Mouse (Mus musculus) embryonic facial prominence, embryonic 12.5 days (tissue): Measurements from ENCODE around the gene Hoxc11. TPM values are rescaled to one million over a fixed set of nuclear protein-coding genes. Genes with fewer than 3 reads are reported as not detected.

Experiments used
- ATAC-seq: fragments of 200-750 bp; cut with Nextera tagmentation; 2 replicates; pipeline ENCODE4 v1.8.0; 2017; ENCODE audit not compliant: insufficient number of reproducible peaks, insufficient read depth, low FRiP score, low TSS enrichment
- H3K27ac ChIP-seq: fragments of 300-500 bp; sonication (generic); 2 replicates; pipeline ENCODE4 v1.5.1; 2016; ENCODE audit warnings: mild to moderate bottlenecking
- H3K27me3 ChIP-seq: fragments of 300-500 bp; sonication (generic); 2 replicates; pipeline ENCODE4 v1.6.1; 2016; ENCODE audit warnings: mild to moderate bottlenecking, moderate library complexity
- H3K36me3 ChIP-seq: fragments of 300-500 bp; sonication (generic); 2 replicates; pipeline ENCODE4 v1.6.1; 2016; ENCODE audit warnings: mild to moderate bottlenecking
- H3K4me1 ChIP-seq: fragments of 300-500 bp; sonication (generic); 2 replicates; pipeline ENCODE4 v1.6.1; 2016
- H3K4me2 ChIP-seq: fragments of 300-500 bp; sonication (generic); replicated peaks from 2 replicates; pipeline ENCODE4 v1.6.1; 2016; ENCODE audit warnings: mild to moderate bottlenecking, moderate library complexity
- H3K4me3 ChIP-seq: fragments of 300-500 bp; sonication (generic); 2 replicates; pipeline ENCODE4 v1.5.1; 2016; ENCODE audit warnings: mild to moderate bottlenecking
- H3K9ac ChIP-seq: fragments of 300-500 bp; sonication (generic); 2 replicates; pipeline ENCODE4 v1.6.1; 2016; ENCODE audit warnings: mild to moderate bottlenecking, moderate library complexity
- H3K9me3 ChIP-seq: fragments of 300-500 bp; sonication (generic); 2 replicates; pipeline ENCODE4 v1.6.1; 2016; ENCODE audit warnings: mild to moderate bottlenecking, moderate library complexity
- WGBS: fragments of 180-500 bp; shearing (Covaris S2); methylation state at CpG from one replicate; pipeline ENCODE4 v1.1.7; 2016; 5-methylcytosine and 5-hydroxymethylcytosine counted together
- polyA plus RNA-seq: library from polyadenylated mRNA; unstranded; fragments of >200 nt; fragmentation: Nextera tagmentation; extraction: Ambion mirVana; gene quantifications from 2 replicates; pipeline ENCODE4 v1.2.1, GENCODE M21; 2016

The Hoxc11 gene
- polyA plus RNA-seq, 1 experiment from 2014 or later = not detected

- Histone ChIP-seq H3K9ac (no peak overlapping the region), H3K36me3 (no peaks in the 10 kb centered on the region), H3K4me3 (no peak overlapping the region), H3K9me3 (no peaks in the 10 kb centered on the region), H3K27ac (no peak overlapping the region), H3K4me1 (0 out of 2 replicates have a peak, but pooled peaks cover 3% of the 10 kb centered on the region), H3K27me3 (peaks cover 100% of the 10 kb centered on the region), H3K4me2 (no peak overlapping the region)
- ATAC-seq = no peak
- 2% methylated on average over 11 of the region's 11 CpGs for WGBS
Observed at GRCm38 (mm10) chr15:102980352-102980751, 26.1 kb downstream of the Hoxc11 start.

GRCm38 (mm10) chr15:102980912-102981311 lies 26.7 kb downstream of the Hoxc11 start:
- Histone ChIP-seq H3K27me3 (peaks cover 100% of the 10 kb centered on the region), H3K36me3 (no peaks in the 10 kb centered on the region), H3K27ac (no peak overlapping the region), H3K4me1 (0 out of 2 replicates have a peak, but pooled peaks cover 3% of the 10 kb centered on the region), H3K9ac (no peak overlapping the region), H3K4me2 (peak overlapping the region; percentile 11; the same call in 1 of the 2 replicates), H3K9me3 (no peaks in the 10 kb centered on the region), H3K4me3 (no peak overlapping the region)
- no peak for ATAC-seq
- 1% methylated on average over 14 of the region's 14 CpGs for WGBS

DNA sequence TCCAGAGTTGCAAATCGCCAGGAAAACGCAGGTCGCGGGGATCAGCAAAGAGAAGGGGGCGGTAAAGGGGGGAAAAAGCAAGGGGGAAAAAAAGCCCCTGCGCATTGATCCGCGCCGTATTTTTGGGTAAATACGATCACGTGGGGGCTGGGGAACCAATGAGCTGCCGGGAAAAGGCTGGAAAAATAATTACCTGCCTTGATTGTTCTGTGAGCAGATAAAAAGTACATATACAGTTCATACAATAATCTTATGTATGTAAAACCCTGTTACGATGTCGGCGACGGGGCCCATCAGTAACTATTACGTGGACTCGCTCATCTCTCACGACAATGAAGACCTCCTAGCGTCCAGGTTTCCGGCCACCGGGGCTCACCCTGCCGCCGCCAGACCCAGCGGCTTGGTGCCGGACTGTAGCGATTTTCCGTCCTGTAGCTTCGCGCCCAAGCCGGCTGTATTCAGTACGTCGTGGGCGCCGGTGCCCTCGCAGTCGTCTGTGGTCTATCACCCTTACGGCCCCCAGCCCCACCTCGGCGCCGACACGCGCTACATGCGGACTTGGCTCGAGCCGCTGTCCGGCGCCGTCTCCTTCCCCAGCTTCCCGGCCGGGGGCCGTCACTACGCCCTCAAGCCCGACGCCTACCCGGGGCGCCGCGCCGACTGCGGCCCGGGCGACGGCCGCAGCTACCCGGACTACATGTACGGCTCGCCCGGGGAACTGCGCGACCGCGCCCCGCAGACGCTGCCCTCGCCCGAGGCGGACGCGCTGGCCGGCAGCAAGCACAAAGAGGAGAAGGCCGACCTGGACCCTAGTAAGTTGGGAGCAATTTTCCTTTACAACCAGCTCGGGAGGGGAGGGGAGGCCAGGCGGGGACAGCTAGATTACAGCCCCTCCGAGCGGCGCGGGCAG lies 27.4 kb downstream of the Hoxc11 start:
- Histone ChIP-seq H3K36me3 (no peaks in the 10 kb centered on the region), H3K9me3 (no peaks in the 10 kb centered on the region), H3K27ac (no peak overlapping the region), H3K9ac (no peak overlapping the region), H3K27me3 (peaks cover 100% of the 10 kb centered on the region), H3K4me3 (peak overlapping the region; percentile 13; the same call in 1 of the 2 replicates), H3K4me1 (0 out of 2 replicates have a peak, but pooled peaks cover 3% of the 10 kb centered on the region), H3K4me2 (peak overlapping the region; percentile 11)
- under 1% methylated on average over 88 of the region's 88 CpGs for WGBS
- ATAC-seq = no peak

- Histone ChIP-seq H3K27ac (no peak overlapping the region), H3K4me1 (0 out of 2 replicates have a peak, but pooled peaks cover 3% of the 10 kb centered on the region), H3K4me2 (no peak overlapping the region), H3K9me3 (no peaks in the 10 kb centered on the region), H3K9ac (no peak overlapping the region), H3K4me3 (no peak overlapping the region), H3K36me3 (no peaks in the 10 kb centered on the region), H3K27me3 (peaks cover 100% of the 10 kb centered on the region)
- 1% methylated on average over 12 of the region's 12 CpGs for WGBS
- ATAC-seq = no peak
Observed at GRCm38 (mm10) chr15:102983716-102984115, 29.5 kb downstream of the Hoxc11 start.

DNA sequence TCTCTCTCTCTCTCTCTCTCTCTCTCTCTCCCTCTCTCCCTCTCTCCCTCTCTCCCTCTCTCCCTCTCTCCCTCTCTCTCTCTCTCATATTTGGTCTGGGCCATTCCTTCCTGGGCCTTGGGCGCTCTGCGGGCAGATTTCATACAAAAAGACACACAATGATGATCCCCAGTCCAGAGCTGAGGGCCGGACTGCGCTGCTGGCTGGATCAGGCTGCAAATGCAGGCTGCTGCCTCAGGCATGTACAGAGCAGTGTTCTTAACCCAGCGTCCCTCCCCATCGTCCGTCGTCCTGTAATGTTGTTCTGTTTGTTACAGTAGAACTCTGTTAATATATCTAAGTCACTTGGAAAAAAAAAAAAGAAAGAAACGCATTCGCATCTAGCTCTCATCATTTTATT lies 30.3 kb downstream of the Hoxc11 start:
- Histone ChIP-seq H3K4me3 (no peak overlapping the region), H3K36me3 (no peaks in the 10 kb centered on the region), H3K4me2 (no peak overlapping the region), H3K4me1 (0 out of 2 replicates have a peak, but pooled peaks cover 3% of the 10 kb centered on the region), H3K27me3 (peaks cover 100% of the 10 kb centered on the region), H3K9ac (no peak overlapping the region), H3K27ac (no peak overlapping the region), H3K9me3 (no peaks in the 10 kb centered on the region)
- WGBS = 1% methylated on average over 10 of the region's 10 CpGs
- no peak for ATAC-seq

- 1% methylated on average over 3 of the region's 3 CpGs for WGBS
- H3K9me3 ChIP-seq = no peaks in the 10 kb centered on the region
- H3K4me2 ChIP-seq = no peak overlapping the region
- no peak overlapping the region for H3K9ac ChIP-seq
- no peaks in the 10 kb centered on the region for H3K36me3 ChIP-seq
- ATAC-seq = no peak
- 0 out of 2 replicates have a peak, but pooled peaks cover 3% of the 10 kb centered on the region for H3K4me1 ChIP-seq
- no peak overlapping the region for H3K4me3 ChIP-seq
- no peak overlapping the region for H3K27ac ChIP-seq
- peaks cover 100% of the 10 kb centered on the region for H3K27me3 ChIP-seq
Observed at GRCm38 (mm10) chr15:102984925-102985324, 30.7 kb downstream of the Hoxc11 start.

DNA sequence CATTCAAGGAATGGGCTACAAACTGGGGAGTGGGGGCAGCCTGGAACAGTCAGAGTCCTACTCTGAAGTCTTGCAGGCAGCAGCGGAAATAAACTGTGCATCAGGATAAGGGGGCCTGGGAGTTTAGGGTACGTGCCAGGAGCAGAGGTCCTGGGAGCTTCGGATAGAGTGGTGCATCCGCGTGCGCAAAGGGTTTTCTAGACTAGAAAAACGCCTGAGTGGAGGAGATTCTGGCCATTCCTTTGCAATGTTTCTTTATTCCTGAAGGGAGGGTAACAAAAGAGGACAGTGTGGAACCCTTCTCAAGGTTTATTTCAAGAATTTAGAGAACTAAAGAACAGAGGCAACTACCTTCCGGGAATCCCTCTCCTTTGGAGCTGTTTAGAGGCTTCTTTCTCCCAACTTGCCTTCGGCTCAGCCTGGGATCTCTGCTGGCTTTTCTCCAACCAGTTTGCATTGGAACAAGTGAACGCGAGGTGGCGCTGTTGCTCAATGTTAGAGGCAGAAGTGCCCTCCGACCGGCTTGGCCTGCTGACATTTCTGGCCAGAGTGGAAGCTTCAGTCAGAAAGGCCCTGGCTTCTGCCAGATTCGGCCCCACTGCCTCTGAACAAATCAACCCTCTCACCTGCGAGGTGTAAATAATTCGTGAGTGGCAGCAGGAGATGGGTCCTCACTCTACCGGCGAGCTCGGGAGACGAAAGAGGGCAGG lies 33.1 kb downstream of the Hoxc11 start:
- Histone ChIP-seq H3K4me2 (no peak overlapping the region), H3K9ac (no peak overlapping the region), H3K9me3 (no peaks in the 10 kb centered on the region), H3K27ac (no peak overlapping the region), H3K27me3 (peaks cover 100% of the 10 kb centered on the region), H3K36me3 (no peaks in the 10 kb centered on the region), H3K4me1 (0 out of 2 replicates have a peak, but pooled peaks cover 4% of the 10 kb centered on the region), H3K4me3 (no peak overlapping the region)
- ATAC-seq = no peak
- WGBS = 2% methylated on average over 21 of the region's 21 CpGs

DNA sequence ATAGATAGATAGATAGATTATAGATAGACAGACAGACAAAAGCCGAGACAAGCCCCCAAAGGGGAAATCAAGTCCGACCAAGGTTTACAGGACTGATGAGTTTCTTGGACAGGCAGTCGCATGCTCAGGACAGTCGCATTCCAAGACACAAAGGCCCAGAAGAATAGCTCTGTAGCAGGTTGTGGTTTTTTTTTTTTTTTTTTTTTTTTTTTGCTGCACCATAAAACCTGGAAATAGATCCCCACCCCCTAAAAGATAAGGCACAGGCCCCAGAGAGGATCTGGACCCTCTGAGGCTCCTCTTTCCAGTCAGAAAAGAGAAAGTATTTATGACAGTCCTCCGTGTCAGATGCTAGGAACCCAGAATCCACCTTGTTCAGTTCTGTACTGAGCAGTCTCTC lies 33.9 kb downstream of the Hoxc11 start:
- Histone ChIP-seq H3K4me1 (0 out of 2 replicates have a peak, but pooled peaks cover 4% of the 10 kb centered on the region), H3K4me3 (no peak overlapping the region), H3K27ac (no peak overlapping the region), H3K36me3 (no peaks in the 10 kb centered on the region), H3K9me3 (no peaks in the 10 kb centered on the region), H3K27me3 (peaks cover 100% of the 10 kb centered on the region), H3K4me2 (no peak overlapping the region), H3K9ac (no peak overlapping the region)
- ATAC-seq = no peak
- 13% methylated on average over 5 of the region's 5 CpGs for whole genome bisulfite sequencing

- 2% methylated on average over 52 of the region's 69 CpGs for WGBS
- peaks cover 98% of the 10 kb centered on the region for H3K27me3 ChIP-seq
- H3K27ac ChIP-seq = no peak within 1 kb of the TSS
- H3K9ac ChIP-seq = no peak within 1 kb of the TSS
- no peaks in the 10 kb centered on the region for H3K9me3 ChIP-seq
- no peaks in the 10 kb centered on the region for H3K36me3 ChIP-seq
- H3K4me2 ChIP-seq = no peak within 1 kb of the TSS
- ATAC-seq = no peak
- H3K4me1 ChIP-seq = 0 out of 2 replicates have a peak, but pooled peaks cover 4% of the 10 kb centered on the region
- H3K4me3 ChIP-seq = no peak within 1 kb of the TSS
Observed at GRCm38 (mm10) chr15:102990461-102991397, 36.5 kb downstream of the Hoxc11 start, which contains the start of gene Hoxc8. Hoxc8 (plus strand) TSS chr15:102990607.

DNA sequence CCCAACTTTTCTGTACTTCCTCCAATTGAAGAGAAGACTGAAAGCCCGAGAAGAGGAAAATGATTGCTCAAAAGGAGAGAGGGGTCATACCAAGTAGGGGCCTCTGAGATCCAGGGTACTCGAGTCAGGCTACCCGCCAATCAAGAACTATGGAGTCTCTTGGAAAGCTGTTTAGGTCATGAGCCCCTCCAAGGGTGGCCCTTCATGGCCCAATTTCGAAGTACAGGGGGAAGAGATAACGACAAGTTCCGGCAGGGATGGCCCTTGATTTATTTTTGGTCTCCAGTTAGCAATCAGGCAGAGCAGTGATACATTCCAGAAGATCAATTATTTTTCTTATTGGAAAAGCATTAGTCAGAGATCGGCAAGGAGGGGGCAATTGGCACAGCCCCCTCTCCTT lies 37.6 kb downstream of the Hoxc11 start:
- Histone ChIP-seq H3K4me3 (no peak overlapping the region), H3K4me2 (no peak overlapping the region), H3K9ac (no peak overlapping the region), H3K27ac (no peak overlapping the region), H3K27me3 (peaks cover 98% of the 10 kb centered on the region), H3K9me3 (no peaks in the 10 kb centered on the region), H3K4me1 (0 out of 2 replicates have a peak, but pooled peaks cover 4% of the 10 kb centered on the region), H3K36me3 (no peaks in the 10 kb centered on the region)
- ATAC-seq = no peak
- under 1% methylated on average over 7 of the region's 7 CpGs for WGBS

GRCm38 (mm10) chr15:102992206-102992605 lies 38.0 kb downstream of the Hoxc11 start:
- Histone ChIP-seq H3K9ac (no peak overlapping the region), H3K27me3 (peaks cover 96% of the 10 kb centered on the region), H3K4me1 (0 out of 2 replicates have a peak, but pooled peaks cover 4% of the 10 kb centered on the region), H3K4me3 (no peak overlapping the region), H3K36me3 (no peaks in the 10 kb centered on the region), H3K27ac (no peak overlapping the region), H3K9me3 (no peaks in the 10 kb centered on the region), H3K4me2 (no peak overlapping the region)
- no peak for ATAC-seq
- 1% methylated on average over 11 of the region's 11 CpGs for WGBS
